Mouse (Mus musculus) forebrain, embryonic 14.5 days (tissue): ENCODE results near the gene Rrbp1. TPM values are rescaled to one million over a fixed set of nuclear protein-coding genes. Genes with fewer than 3 reads are reported as not detected.

ENCODE experiments used
- ATAC-seq: fragments of 200-750 bp; cut with Nextera tagmentation; 2 replicates; pipeline ENCODE4 v1.8.0; 2017; ENCODE audit warnings: mild to moderate bottlenecking, moderate library complexity
- DNase-seq: peaks from one replicate; pipeline ENCODE4 v3.0.0-alpha.2; 2015; ENCODE audit warnings: low spot score
- H3K27ac ChIP-seq: fragments of 300-500 bp; sonication (generic); 2 replicates; pipeline ENCODE4 v1.5.1; 2014; ENCODE audit warnings: low read depth, mild to moderate bottlenecking, control low read depth, low read length, moderate library complexity
- H3K27me3 ChIP-seq: fragments of 300-500 bp; sonication (generic); replicated peaks from 2 replicates; pipeline ENCODE4 v1.6.1; 2014; ENCODE audit warnings: low read length, control low read depth, mixed read lengths; ENCODE audit not compliant: control insufficient read depth, insufficient read depth
- H3K36me3 ChIP-seq: fragments of 300-500 bp; sonication (generic); 2 replicates; pipeline ENCODE4 v1.6.1; 2014; ENCODE audit warnings: low read length, control low read depth; ENCODE audit not compliant: control insufficient read depth, insufficient read depth
- H3K4me1 ChIP-seq: fragments of 300-500 bp; sonication (generic); 2 replicates; pipeline ENCODE4 v1.6.1; 2014; ENCODE audit warnings: antibody characterized with exemption, low read length, control low read depth; ENCODE audit not compliant: control insufficient read depth, insufficient read depth
- H3K4me2 ChIP-seq: fragments of 300-500 bp; sonication (generic); 2 replicates; pipeline ENCODE4 v1.6.1; 2014; ENCODE audit warnings: mild to moderate bottlenecking, control low read depth, low read length
- H3K4me3 ChIP-seq: fragments of 300-500 bp; sonication (generic); 2 replicates; pipeline ENCODE4 v1.5.1; 2014; ENCODE audit warnings: low read depth, low read length, control low read depth
- H3K9ac ChIP-seq: fragments of 300-500 bp; sonication (generic); 2 replicates; pipeline ENCODE4 v1.6.1; 2014; ENCODE audit warnings: mild to moderate bottlenecking, low read length, control low read depth, moderate library complexity
- H3K9me3 ChIP-seq: fragments of 300-500 bp; sonication (generic); replicated peaks from 2 replicates; pipeline ENCODE4 v1.6.1; 2016; ENCODE audit warnings: low read length, control low read depth, mixed read lengths; ENCODE audit not compliant: control insufficient read depth
- WGBS: fragments of 180-500 bp; shearing (Covaris S2); extraction: QIAGEN DNeasy Blood & Tissue Kit; methylation state at CpG from one replicate; pipeline ENCODE4 v1.1.7; 2014; 5-methylcytosine and 5-hydroxymethylcytosine counted together
- polyA plus RNA-seq: library from polyadenylated mRNA; unstranded; fragments of >200 nt; fragmentation: Nextera tagmentation; extraction: Ambion mirVana; gene quantifications from 2 replicates; pipeline ENCODE4 v1.2.1, GENCODE M21; 2014

Rrbp1 gene
- polyA plus RNA-seq, 1 experiment from 2014 or later, result 15.1 TPM

GRCm38 (mm10) chr2:143945466-143946075 lies 65.5 kb downstream of the Rrbp1 start:
- no peak overlapping the region for H3K4me3 ChIP-seq
- 96% methylated on average over 7 of the region's 7 CpGs for WGBS

GRCm38 (mm10) chr2:143944796-143945195 lies 66.3 kb downstream of the Rrbp1 start:
- no peaks in the 10 kb centered on the region for H3K9me3 ChIP-seq
- 94% methylated on average over 3 of the region's 3 CpGs for whole genome bisulfite sequencing
- no peaks in the 10 kb centered on the region for H3K27me3 ChIP-seq
- no peaks in the 10 kb centered on the region for H3K4me1 ChIP-seq
- no peak overlapping the region for H3K4me2 ChIP-seq
- H3K4me3 ChIP-seq, result no peak overlapping the region
- no peak overlapping the region for H3K27ac ChIP-seq
- ATAC-seq (no peak), DNase-seq (no peak)
- H3K36me3 ChIP-seq, result peaks cover 86% of the 10 kb centered on the region
- H3K9ac ChIP-seq, result no peak overlapping the region

More at GRCm38 (mm10) chr2:143945466-143946075, 65.5 kb downstream of the Rrbp1 start:
- no peaks in the 10 kb centered on the region for H3K27me3 ChIP-seq
- no peaks in the 10 kb centered on the region for H3K9me3 ChIP-seq
- no peak overlapping the region for H3K4me2 ChIP-seq
- ATAC-seq (0 out of 2 replicates have a peak, but pooled peaks have one; percentile 12), DNase-seq (no peak)
- H3K4me1 ChIP-seq, result no peaks in the 10 kb centered on the region
- H3K27ac ChIP-seq, result no peak overlapping the region
- H3K36me3 ChIP-seq, result peaks cover 85% of the 10 kb centered on the region
- no peak overlapping the region for H3K9ac ChIP-seq

DNA sequence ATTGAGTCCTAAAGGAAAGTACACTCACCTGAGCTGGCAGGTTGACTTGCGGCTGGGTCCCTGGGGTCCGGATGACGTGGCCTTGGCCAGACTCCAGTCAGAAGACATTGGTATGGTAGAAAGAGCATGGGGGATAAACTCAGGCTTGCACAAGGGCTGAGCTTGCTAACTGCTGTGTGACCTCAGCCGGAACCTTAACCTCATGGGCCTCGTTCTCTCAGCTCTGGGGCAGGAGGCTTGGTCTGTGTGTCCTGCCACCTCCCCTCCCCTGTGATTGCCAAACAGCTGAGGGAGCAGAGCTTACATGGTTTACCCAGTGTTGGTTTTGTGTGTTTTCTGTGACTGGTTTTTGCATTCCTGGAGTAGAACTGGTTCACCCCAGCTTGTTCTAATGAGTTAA lies 70.7 kb downstream of the Rrbp1 start:
- WGBS, result 93% methylated on average over 5 of the region's 5 CpGs
- H3K27ac ChIP-seq, result no peak overlapping the region
- H3K9ac ChIP-seq, result no peak overlapping the region
- H3K4me3 ChIP-seq, result no peak overlapping the region
- H3K4me2 ChIP-seq, result no peak overlapping the region
- no peaks in the 10 kb centered on the region for H3K4me1 ChIP-seq
- peaks cover 45% of the 10 kb centered on the region for H3K36me3 ChIP-seq
- H3K9me3 ChIP-seq, result no peaks in the 10 kb centered on the region
- DNase-seq (no peak), ATAC-seq (no peak)
- H3K27me3 ChIP-seq, result no peaks in the 10 kb centered on the region

DNA sequence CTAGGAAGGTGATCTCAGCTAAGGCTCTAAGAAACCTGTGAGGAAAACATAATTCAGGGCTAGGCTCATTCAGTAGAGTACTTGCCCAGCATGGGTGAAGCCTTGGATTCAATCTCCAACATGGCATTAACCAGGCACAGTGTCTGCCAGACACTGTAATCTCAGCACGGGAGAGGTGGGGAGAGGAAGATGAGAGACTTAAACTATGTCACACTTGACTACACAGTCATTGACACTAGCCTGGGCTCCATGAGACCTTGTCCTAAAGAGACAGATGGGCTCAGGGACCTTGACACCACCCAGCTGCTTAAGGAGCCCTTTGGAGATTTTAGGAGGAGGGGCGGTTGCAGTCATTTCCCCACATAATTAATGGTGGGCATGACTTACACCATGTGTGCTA lies 73.2 kb downstream of the Rrbp1 start:
- H3K9ac ChIP-seq, result no peak overlapping the region
- no peaks in the 10 kb centered on the region for H3K9me3 ChIP-seq
- H3K36me3 ChIP-seq, result peaks cover 22% of the 10 kb centered on the region
- no peak overlapping the region for H3K4me3 ChIP-seq
- H3K27ac ChIP-seq, result no peak overlapping the region
- no peaks in the 10 kb centered on the region for H3K27me3 ChIP-seq
- no peak overlapping the region for H3K4me2 ChIP-seq
- no peaks in the 10 kb centered on the region for H3K4me1 ChIP-seq
- DNase-seq (no peak), ATAC-seq (peak; percentile 23; the same call in 1 of the 2 replicates)
- WGBS, result 80% methylated on average over 2 of the region's 2 CpGs

DNA sequence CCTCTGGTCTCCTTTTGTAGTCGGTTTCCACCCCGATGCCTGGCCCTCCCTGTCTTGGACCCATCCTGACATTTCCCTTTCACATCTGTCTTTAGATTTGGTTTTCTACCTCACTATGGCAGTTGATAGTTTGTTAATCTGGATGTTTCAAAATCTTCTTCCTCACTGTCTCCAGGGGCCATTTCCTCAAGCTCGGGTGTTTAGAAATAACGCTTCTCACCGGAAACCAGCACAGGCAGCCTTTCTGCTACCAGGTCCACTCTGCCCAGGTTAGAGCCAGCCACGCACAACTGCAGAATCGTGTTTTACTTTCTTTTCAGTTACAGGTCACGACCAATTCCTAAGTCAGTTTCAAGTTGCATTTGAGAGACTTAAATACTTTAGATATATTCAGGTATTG lies 76.6 kb downstream of the Rrbp1 start:
- Histone ChIP-seq H3K4me1 (no peaks in the 10 kb centered on the region), H3K9me3 (no peaks in the 10 kb centered on the region), H3K9ac (no peak overlapping the region), H3K36me3 (no peaks in the 10 kb centered on the region), H3K4me3 (no peak overlapping the region), H3K4me2 (no peak overlapping the region), H3K27ac (no peak overlapping the region), H3K27me3 (no peaks in the 10 kb centered on the region)
- no peak for DNase-seq
- WGBS, result 93% methylated on average over 8 of the region's 8 CpGs
- no peak for ATAC-seq

GRCm38 (mm10) chr2:143933516-143933915 lies 77.5 kb downstream of the Rrbp1 start:
- Histone ChIP-seq H3K9me3 (no peaks in the 10 kb centered on the region), H3K36me3 (no peaks in the 10 kb centered on the region), H3K27me3 (no peaks in the 10 kb centered on the region), H3K4me3 (no peak overlapping the region), H3K4me2 (no peak overlapping the region), H3K9ac (no peak overlapping the region), H3K27ac (no peak overlapping the region), H3K4me1 (no peaks in the 10 kb centered on the region)
- no peak for DNase-seq
- 88% methylated on average over 5 of the region's 5 CpGs for WGBS
- no peak for ATAC-seq

DNA sequence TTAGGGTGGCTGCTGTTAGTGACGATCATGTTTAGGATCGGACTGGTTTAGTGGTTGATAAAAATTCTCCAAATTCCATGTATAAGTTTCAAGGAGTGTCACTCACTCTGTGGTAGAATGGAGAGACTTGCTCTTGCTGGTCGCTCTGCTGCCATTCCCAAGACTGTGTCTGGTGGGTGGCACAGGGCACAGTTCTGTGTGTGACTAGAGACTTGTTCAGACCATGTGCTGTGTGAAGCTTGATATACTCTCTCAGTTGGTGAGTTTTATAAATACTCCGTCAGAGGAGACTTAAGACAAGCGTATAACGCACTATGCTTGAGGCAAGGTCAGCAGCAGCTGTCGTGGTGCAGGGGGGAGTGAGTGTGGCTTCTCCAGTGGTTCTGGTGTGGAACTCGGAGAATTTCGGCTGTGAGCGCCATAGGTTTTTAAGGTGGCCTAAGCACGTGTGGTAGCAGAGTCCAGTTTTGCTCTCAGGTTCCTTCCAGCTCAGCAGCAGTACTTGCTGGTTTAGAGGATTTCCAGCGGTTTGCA lies 78.7 kb downstream of the Rrbp1 start:
- WGBS, result 92% methylated on average over 12 of the region's 12 CpGs

DNA sequence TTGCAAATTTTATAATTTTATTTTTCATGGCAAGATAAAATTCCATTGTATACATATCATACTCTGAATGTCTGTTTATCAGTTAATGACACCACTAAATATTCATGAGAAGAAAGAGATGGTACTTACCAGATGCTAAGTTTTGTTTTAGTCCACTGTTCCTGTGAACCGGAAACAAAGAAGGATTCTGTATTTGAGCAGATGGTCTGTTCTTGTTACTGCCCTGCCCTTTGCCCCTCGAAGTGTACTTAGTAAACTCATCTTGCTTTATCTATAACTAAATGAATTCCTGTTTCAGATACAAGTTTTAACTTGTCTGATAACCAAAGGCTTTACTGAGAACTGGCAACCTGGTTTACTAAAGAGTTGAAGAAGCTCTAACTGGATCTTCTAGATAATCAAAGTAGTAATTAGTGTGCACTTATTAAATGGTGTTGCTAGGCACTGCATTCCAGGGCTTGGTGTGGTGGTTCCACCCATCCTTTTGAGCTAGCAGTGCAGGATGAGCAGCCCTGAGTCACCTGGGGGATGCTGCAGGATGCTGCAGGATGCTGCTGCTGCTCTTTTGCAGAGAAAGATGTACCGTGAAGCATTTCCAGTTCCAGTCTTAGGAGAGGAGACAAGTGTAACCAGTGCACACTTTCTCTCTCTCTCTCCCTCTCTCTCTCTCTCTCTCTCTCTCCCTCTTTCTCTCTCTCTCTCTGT lies 81.3 kb downstream of the Rrbp1 start:
- no peak for ATAC-seq
- H3K4me2 ChIP-seq, result no peak overlapping the region
- H3K27me3 ChIP-seq, result no peaks in the 10 kb centered on the region
- H3K9ac ChIP-seq, result no peak overlapping the region
- no peaks in the 10 kb centered on the region for H3K36me3 ChIP-seq
- H3K4me1 ChIP-seq, result no peaks in the 10 kb centered on the region
- WGBS, result 68% methylated on average over 3 of the region's 3 CpGs
- no peak overlapping the region for H3K4me3 ChIP-seq
- no peak overlapping the region for H3K27ac ChIP-seq
- H3K9me3 ChIP-seq, result no peaks in the 10 kb centered on the region
- no peak for DNase-seq

More for the DNA sequence above, 78.7 kb downstream of the Rrbp1 start:
- DNase-seq (no peak), ATAC-seq (no peak)
- no peak overlapping the region for H3K4me2 ChIP-seq
- no peaks in the 10 kb centered on the region for H3K4me1 ChIP-seq
- H3K27ac ChIP-seq, result no peak overlapping the region
- no peaks in the 10 kb centered on the region for H3K9me3 ChIP-seq
- H3K36me3 ChIP-seq, result no peaks in the 10 kb centered on the region
- H3K27me3 ChIP-seq, result no peaks in the 10 kb centered on the region
- H3K4me3 ChIP-seq, result no peak overlapping the region
- no peak overlapping the region for H3K9ac ChIP-seq

GRCm38 (mm10) chr2:143925826-143926225 lies 85.2 kb downstream of the Rrbp1 start:
- DNase-seq (no peak), ATAC-seq (no peak)
- no peak overlapping the region for H3K4me3 ChIP-seq
- WGBS, result 93% methylated on average over 6 of the region's 6 CpGs
- H3K36me3 ChIP-seq, result no peaks in the 10 kb centered on the region
- no peak overlapping the region for H3K27ac ChIP-seq
- H3K4me1 ChIP-seq, result no peaks in the 10 kb centered on the region
- no peaks in the 10 kb centered on the region for H3K9me3 ChIP-seq
- no peak overlapping the region for H3K9ac ChIP-seq
- H3K27me3 ChIP-seq, result no peaks in the 10 kb centered on the region
- H3K4me2 ChIP-seq, result no peak overlapping the region
